Mouse (Mus musculus) myocyte (in vitro differentiated cells): ENCODE measurements around the gene Mrap. TPM values are rescaled to one million over a fixed set of nuclear protein-coding genes. Genes with fewer than 3 reads are reported as not detected.

Source experiments
- H3K27me3 ChIP-seq: one replicate; pipeline ENCODE4 v1.6.1; 2011; ENCODE audit not compliant: control insufficient read depth, insufficient read depth, insufficient read length
- H3K36me3 ChIP-seq: one replicate; pipeline ENCODE4 v1.6.1; 2011; ENCODE audit not compliant: control insufficient read depth, insufficient read depth
- H3K4me2 ChIP-seq: one replicate; pipeline ENCODE4 v1.6.1; 2011; ENCODE audit warnings: low read depth, control low read depth
- H3K4me3 ChIP-seq: one replicate; pipeline ENCODE4 v1.5.1; 2011; ENCODE audit warnings: mild to moderate bottlenecking, control low read depth, moderate library complexity
- H3K79me2 ChIP-seq: one replicate; pipeline ENCODE4 v1.6.1; 2011; ENCODE audit not compliant: control insufficient read depth, insufficient read depth
- H3ac ChIP-seq: one replicate; pipeline ENCODE4 v1.6.1; 2011; ENCODE audit not compliant: control insufficient read depth, insufficient read length
- CEBPB ChIP-seq: IDR thresholded peaks from 2 replicates; pipeline ENCODE4 v1.6.1; 2011; ENCODE audit warnings: mild to moderate bottlenecking, moderate library complexity; ENCODE audit not compliant: poor library complexity, insufficient read depth, severe bottlenecking
- E2F4 ChIP-seq: IDR thresholded peaks from one replicate; pipeline ENCODE4 v1.6.1; 2011; ENCODE audit warnings: mild to moderate bottlenecking, control low read depth, moderate library complexity; ENCODE audit not compliant: insufficient read depth
- MAX ChIP-seq: IDR thresholded peaks from one replicate; pipeline ENCODE4 v1.6.1; 2011; ENCODE audit warnings: low read depth, mild to moderate bottlenecking, control low read depth
- MYOD1 ChIP-seq, 3 experiments: IDR thresholded peaks; one replicate each; pipeline ENCODE4 v1.6.1; 2011; ENCODE audit warnings: control low read depth in 2 of 3, low read depth in 2 of 3, mild to moderate bottlenecking in 2 of 3, moderate library complexity in 1 of 3; ENCODE audit not compliant: insufficient read length in 2 of 3, control insufficient read depth in 1 of 3
- MYOG ChIP-seq, 3 experiments: IDR thresholded peaks; one replicate each; pipeline ENCODE4 v1.6.1; 2011; ENCODE audit warnings: control low read depth in 2 of 3, low read depth in 2 of 3, mild to moderate bottlenecking in 2 of 3; ENCODE audit not compliant: insufficient read length in 2 of 3, control insufficient read depth in 1 of 3, insufficient read depth in 1 of 3
- POLR2A ChIP-seq: IDR thresholded peaks from one replicate; pipeline ENCODE4 v1.6.1; 2011; ENCODE audit warnings: low read depth, mild to moderate bottlenecking, control low read depth, moderate library complexity; ENCODE audit not compliant: insufficient read length
- POLR2AphosphoS2 ChIP-seq: IDR thresholded peaks from one replicate; pipeline ENCODE4 v1.6.1; 2011; ENCODE audit warnings: low read depth, control low read depth; ENCODE audit not compliant: insufficient read length
- REST ChIP-seq: IDR thresholded peaks from one replicate; pipeline ENCODE4 v1.6.1; 2011; ENCODE audit warnings: mild to moderate bottlenecking, control low read depth, moderate library complexity; ENCODE audit not compliant: insufficient read depth, insufficient read length
- SRF ChIP-seq: IDR thresholded peaks from one replicate; pipeline ENCODE4 v1.6.1; 2011; ENCODE audit warnings: low read depth; ENCODE audit not compliant: control insufficient read depth, insufficient read length
- TCF12 ChIP-seq: IDR thresholded peaks from one replicate; pipeline ENCODE4 v1.6.1; 2011; ENCODE audit warnings: mild to moderate bottlenecking, control low read depth; ENCODE audit not compliant: poor library complexity, insufficient read depth, severe bottlenecking
- TCF3 ChIP-seq: IDR thresholded peaks from one replicate; pipeline ENCODE4 v1.6.1; 2011; ENCODE audit warnings: low read depth, control low read depth; ENCODE audit not compliant: insufficient read length
- USF1 ChIP-seq: IDR thresholded peaks from one replicate; pipeline ENCODE4 v1.6.1; 2011; ENCODE audit warnings: low read depth, mild to moderate bottlenecking, control low read depth, moderate library complexity
- polyA plus RNA-seq: library from polyadenylated mRNA; unstranded; fragments of >200 nt; fragmentation: generic; extraction: Trizol; gene quantifications from one replicate; pipeline ENCODE4 v1.2.1, GENCODE M21; 2012; ENCODE audit warnings: missing spikeins

The Mrap gene
- polyA plus RNA-seq, 1 experiment, result not detected

DNA sequence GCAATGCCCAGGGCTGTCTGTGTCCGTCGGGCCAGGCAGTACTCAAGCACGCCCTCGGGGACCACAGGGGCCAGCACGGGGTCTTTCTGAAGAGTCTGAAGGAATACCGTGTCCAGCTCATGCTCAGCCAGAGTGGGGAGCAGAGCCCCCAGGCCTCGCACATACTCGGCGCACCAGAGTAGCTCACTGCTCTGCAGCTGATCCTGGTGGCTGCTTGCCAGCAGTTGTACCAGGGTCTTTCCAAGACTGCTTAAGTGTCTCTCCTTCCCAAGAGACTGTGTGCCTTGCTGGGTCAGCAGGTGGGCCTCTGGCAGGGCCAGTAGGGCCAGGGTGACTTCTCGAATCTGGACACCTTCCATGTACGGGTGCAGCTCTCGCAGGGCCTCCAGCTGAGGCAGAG lies 36.2 kb downstream of the Mrap start:
- Histone ChIP-seq H3K79me2 (no peaks in the 10 kb centered on the region), H3K36me3 (peaks cover 25% of the 10 kb centered on the region), H3ac (no peak overlapping the region), H3K4me2 (no peak overlapping the region), H3K4me3 (no peak overlapping the region), H3K27me3 (no peaks in the 10 kb centered on the region)
- TF ChIP-seq SRF (no peak), TCF12 (no peak), MYOD1 (IDR thresholded peaks at IDR 0.05; ENCODE audit: control insufficient read depth in 1 of 3, insufficient read length in 2 of 3, low read depth in 2 of 3) (no peak), TCF3 (no peak), MYOG (IDR thresholded peaks at IDR 0.05; ENCODE audit: control insufficient read depth in 1 of 3, insufficient read depth in 1 of 3, insufficient read length in 2 of 3, low read depth in 2 of 3) (no peak), CEBPB (no peak), MAX (no peak), POLR2AphosphoS2 (no peak), REST (no peak), USF1 (no peak), E2F4 (no peak), POLR2A (no peak)

DNA sequence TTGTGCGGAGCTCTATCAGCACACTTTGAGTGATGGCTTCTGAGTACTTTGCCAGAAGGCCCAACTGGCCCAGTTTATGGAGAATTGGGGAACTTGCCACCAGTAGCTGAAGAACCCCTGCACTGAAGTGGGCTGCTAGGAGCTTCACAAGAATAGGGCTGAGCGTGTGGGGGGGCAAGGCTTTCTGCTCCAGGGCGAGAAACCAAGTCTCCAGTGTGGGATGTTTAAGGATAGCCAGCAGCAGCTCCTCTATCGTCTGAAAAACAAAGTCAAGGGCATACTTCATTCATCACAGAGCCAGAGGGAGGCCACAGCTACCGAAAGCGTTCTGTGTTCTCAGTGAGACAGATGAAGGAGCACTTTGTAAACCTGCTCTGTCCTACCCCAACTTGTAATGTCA lies 36.6 kb downstream of the Mrap start:
- Histone ChIP-seq H3ac (no peak overlapping the region), H3K36me3 (peaks cover 21% of the 10 kb centered on the region), H3K27me3 (no peaks in the 10 kb centered on the region), H3K4me3 (no peak overlapping the region), H3K79me2 (no peaks in the 10 kb centered on the region), H3K4me2 (no peak overlapping the region)
- no peak for TF ChIP-seq TCF12
- no peak for TF ChIP-seq REST
- TF ChIP-seq E2F4, result no peak
- TF ChIP-seq POLR2AphosphoS2, result no peak

DNA sequence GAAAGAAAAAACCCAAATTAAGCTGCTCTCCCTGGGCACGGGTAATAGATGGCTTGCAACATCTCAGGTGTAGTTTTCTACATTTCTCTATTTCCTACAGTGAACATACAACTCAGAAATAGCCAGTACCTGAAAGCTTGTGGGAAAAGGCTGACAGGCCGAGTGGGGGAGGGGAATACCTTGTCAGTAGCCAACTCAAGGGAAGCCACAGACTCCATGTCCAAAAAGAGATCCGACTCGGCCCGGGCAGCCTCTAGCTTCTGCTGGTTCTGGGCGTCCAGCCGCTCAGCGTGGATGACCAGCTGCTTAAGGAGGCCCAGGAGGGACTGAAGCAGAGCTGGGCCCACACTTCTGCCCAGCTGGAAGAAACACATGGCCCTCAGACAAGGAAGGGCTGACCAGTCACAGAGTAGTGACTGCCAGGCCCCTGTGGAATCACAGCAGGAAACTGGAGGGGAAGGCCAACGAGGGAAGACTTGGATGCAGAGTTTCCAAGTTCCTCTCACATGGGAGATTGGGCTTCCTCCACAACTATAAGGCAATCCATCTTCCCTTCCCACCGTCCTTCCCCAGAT lies 38.0 kb downstream of the Mrap start:
- Histone ChIP-seq H3K79me2 (no peaks in the 10 kb centered on the region), H3K4me2 (no peak overlapping the region), H3ac (no peak overlapping the region), H3K4me3 (no peak overlapping the region), H3K36me3 (peaks cover 23% of the 10 kb centered on the region), H3K27me3 (no peaks in the 10 kb centered on the region)
- TF ChIP-seq MYOG (IDR thresholded peaks at IDR 0.05; ENCODE audit: control insufficient read depth in 1 of 3, insufficient read depth in 1 of 3, insufficient read length in 2 of 3, low read depth in 2 of 3) (no peak), POLR2AphosphoS2 (no peak), POLR2A (no peak), TCF12 (no peak), SRF (no peak), TCF3 (no peak), USF1 (no peak), E2F4 (no peak), REST (no peak)

DNA sequence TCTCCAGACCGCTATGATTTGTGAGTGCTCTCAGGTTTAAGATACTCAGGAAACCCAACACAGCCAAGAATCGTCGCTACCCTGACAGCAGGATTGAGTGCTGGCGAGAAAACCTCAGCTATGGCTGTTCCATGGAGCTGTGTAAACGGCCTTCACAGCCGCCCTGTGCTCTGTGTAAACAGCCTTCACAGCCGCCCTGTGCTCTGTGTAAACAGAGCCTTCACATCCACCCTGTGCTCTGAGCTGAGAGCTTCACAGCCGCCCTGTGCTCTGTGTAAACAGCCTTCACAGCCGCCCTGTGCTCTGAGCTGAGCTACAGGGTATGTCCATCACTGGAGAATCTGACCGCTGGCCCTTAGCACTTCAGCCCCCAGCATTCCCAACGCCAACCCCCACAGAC lies 41.8 kb downstream of the Mrap start:
- H3K36me3 ChIP-seq, result peaks cover 18% of the 10 kb centered on the region
- H3K4me2 ChIP-seq, result no peak overlapping the region
- no peaks in the 10 kb centered on the region for H3K27me3 ChIP-seq
- H3K4me3 ChIP-seq, result no peak overlapping the region
- no peak overlapping the region for H3ac ChIP-seq
- no peak for TF ChIP-seq SRF
- H3K79me2 ChIP-seq, result no peaks in the 10 kb centered on the region

DNA sequence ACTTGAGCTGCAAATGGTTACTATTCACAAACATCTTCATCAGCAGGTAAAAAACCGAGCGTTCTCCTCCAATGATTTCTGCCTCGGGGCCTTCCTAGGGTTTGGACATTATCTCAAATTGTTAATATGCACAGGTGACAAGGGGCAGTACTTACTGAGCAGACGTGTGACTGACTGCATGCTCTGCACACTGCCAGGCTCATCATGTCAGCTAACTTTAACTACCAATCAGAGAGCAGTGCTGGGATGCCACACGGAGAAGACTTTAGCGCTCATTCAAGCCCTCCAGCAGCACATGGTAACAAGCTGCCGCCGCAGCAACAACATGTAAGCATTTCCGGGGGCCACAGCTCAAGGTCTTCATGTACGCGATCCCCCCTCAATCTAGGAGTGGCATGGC lies 45.3 kb downstream of the Mrap start:
- TF ChIP-seq MYOD1 (IDR thresholded peaks at IDR 0.05; ENCODE audit: control insufficient read depth in 1 of 3, insufficient read length in 2 of 3, low read depth in 2 of 3) (no peak), MAX (no peak), MYOG (IDR thresholded peaks at IDR 0.05; ENCODE audit: control insufficient read depth in 1 of 3, insufficient read depth in 1 of 3, insufficient read length in 2 of 3, low read depth in 2 of 3) (no peak), CEBPB (no peak), REST (no peak), USF1 (no peak), E2F4 (no peak), POLR2AphosphoS2 (no peak), SRF (no peak), POLR2A (no peak), TCF12 (no peak), TCF3 (no peak)
- Histone ChIP-seq H3K79me2 (no peaks in the 10 kb centered on the region), H3K36me3 (peaks cover 39% of the 10 kb centered on the region), H3K4me3 (no peak overlapping the region), H3K4me2 (no peak overlapping the region), H3K27me3 (no peaks in the 10 kb centered on the region), H3ac (no peak overlapping the region)
